ENCODE assay signal across 9 mouse cellular contexts in genomic region chr1:158362292-158363101, GRCm38 (mm10). TPM values are rescaled to one million over a fixed set of nuclear protein-coding genes. Genes with fewer than 3 reads are reported as not detected.
DNase-seq lines count a peak whose midpoint lies in the region; ATAC-seq lines count a peak whose summit lies in the region.
"Had no signal": no experiment of that assay in that cellular context is flagged by ENCODE, and none has a peak within 500 bp of the region (broad histone marks: within the 10 kb centered on the region; RNA-seq: fewer than 3 reads in every experiment).

No protein-coding gene starts in this region.

- H3K4me2 ChIP-seq in heart, embryonic 14.5 days (ENCODE audit: low read length): peak overlapping the region; percentile 68

- WGBS in heart, embryonic 14.5 days: 2% methylated on average over 34 of the region's 37 CpGs
- WGBS in forebrain, embryonic 10.5 days: under 1% methylated on average over 35 of the region's 37 CpGs

- 0 out of 2 replicates have a peak overlapping the region, but pooled peaks have one; percentile 21 for H3K9ac ChIP-seq in heart, embryonic 14.5 days (ENCODE audit: low read length)

- H3K27me3 ChIP-seq in heart, embryonic 14.5 days (ENCODE audit: control insufficient read depth, insufficient read depth, low read length): peaks cover 38% of the 10 kb centered on the region
- peaks cover 28% of the 10 kb centered on the region for H3K27me3 ChIP-seq in forebrain, embryonic 10.5 days (ENCODE audit: poor library complexity, severe bottlenecking)

- peak overlapping the region; percentile 33 to 35 for H3K4me3 ChIP-seq in heart, embryonic 14.5 days (ENCODE audit: control insufficient read depth in 1 of 2, insufficient read depth in 1 of 2, low read depth in 1 of 2, low read length in 2 of 2)
- peak overlapping the region; percentile 75 for H3K4me3 ChIP-seq in forebrain, embryonic 10.5 days

- no peaks in the 10 kb centered on the region for H3K9me3 ChIP-seq in heart, embryonic 14.5 days (ENCODE audit: control insufficient read depth, low read length)
- no peaks in the 10 kb centered on the region for H3K9me3 ChIP-seq in forebrain, embryonic 10.5 days

- ATAC-seq in heart, embryonic 14.5 days (ENCODE audit: insufficient number of reproducible peaks, insufficient read depth, low FRiP score, low read depth): no peak

- intact Hi-C loops in left cerebral cortex, postnatal 36 days (cut with DNase I): no loop called here

- H3K4me1 ChIP-seq in heart, embryonic 14.5 days (ENCODE audit: control insufficient read depth in 2 of 2, insufficient read depth in 2 of 2, low read length in 2 of 2): peaks cover 3 to 6% of the 10 kb centered on the region in 2 experiments; a peak in 3 of 4 replicates
- H3K4me1 ChIP-seq in forebrain, embryonic 10.5 days: peaks cover 37% of the 10 kb centered on the region

- no peak for DNase-seq in heart, adult 11 months
- DNase-seq in brain, adult 2 months (ENCODE audit: low read depth, low spot score): peak; percentile 75
- DNase-seq in forebrain, embryonic 10.5 days (ENCODE audit: extremely low spot score, low spot score): peak; percentile 64
- DNase-seq in left cerebral cortex, postnatal 36 days (ENCODE audit: low spot score in 2 of 2): peak; percentile 50 to 62
- peak; percentile 61 for DNase-seq in retina, embryonic 14.5 days (ENCODE audit: low spot score)
- no peak for DNase-seq in urinary bladder, postnatal 14 days (ENCODE audit: low spot score)
- DNase-seq in gastrocnemius, postnatal 10 days: no peak

- H3K36me3 ChIP-seq in heart, embryonic 14.5 days (ENCODE audit: control insufficient read depth, insufficient read depth, low read length): no peaks in the 10 kb centered on the region
- peaks cover 4% of the 10 kb centered on the region for H3K36me3 ChIP-seq in forebrain, embryonic 10.5 days (replicated peaks)
- H3K36me3 ChIP-seq: G1E had no signal

- H3K27ac ChIP-seq in heart, embryonic 14.5 days (replicated peaks in 1 of 2; ENCODE audit: control insufficient read depth in 1 of 2, insufficient read depth in 1 of 2, low read depth in 2 of 2, low read length in 2 of 2): no peak overlapping the region
- H3K27ac ChIP-seq in forebrain, embryonic 10.5 days: peak overlapping the region; percentile 96

RNA-seq across cellular contexts. Expression of gene Astn1, which starts 0.4 kb away (rescaled TPM):
- polyA plus RNA-seq in heart, embryonic 14.5 days (2014; fragmentation: Nextera tagmentation; extraction: Ambion mirVana): 1.0 and 1.1 TPM in 2 replicates
- 7.7 and 8.2 TPM in 2 replicates for polyA plus RNA-seq in forebrain, embryonic 10.5 days (2016; fragmentation: Nextera tagmentation; extraction: Ambion mirVana)
- total RNA-seq in left cerebral cortex, postnatal 36 days (2021): 100 to 1,000 TPM; 181 to 192 TPM
- total RNA-seq in gastrocnemius, postnatal 10 days (2021): 1 to 10 TPM; 1.2 TPM

RNA-seq across cellular contexts. Expression of gene Brinp2, which starts 6.4 kb away (rescaled TPM):
- 0.42 and 0.49 TPM in 2 replicates for polyA plus RNA-seq in heart, embryonic 14.5 days (2014; fragmentation: Nextera tagmentation; extraction: Ambion mirVana)
- 1.0 and 2.4 TPM in 2 replicates for polyA plus RNA-seq in forebrain, embryonic 10.5 days (2016; fragmentation: Nextera tagmentation; extraction: Ambion mirVana)
- 100 to 1,000 TPM; 119 to 123 TPM for total RNA-seq in left cerebral cortex, postnatal 36 days (2021)
- under 1 TPM; 0.31 to 0.38 TPM for total RNA-seq in gastrocnemius, postnatal 10 days (2021)
- polyA plus RNA-seq: G1E had no signal

Comparison
In these comparisons a context has a peak if more than half of its experiments do, and no peak if none do; other contexts are left out.
1. DNase-seq: peak in brain, adult 2 months (single experiment), forebrain, embryonic 10.5 days (single experiment), left cerebral cortex, postnatal 36 days (2 of 2) and retina, embryonic 14.5 days (single experiment); none in heart, adult 11 months (single experiment), urinary bladder, postnatal 14 days (single experiment) and gastrocnemius, postnatal 10 days (single experiment).
2. RNA of gene Astn1, which starts 0.4 kb away (total RNA-seq): 181 to 192 TPM in left cerebral cortex, postnatal 36 days; 1.2 TPM in gastrocnemius, postnatal 10 days; every median in the first group is over 10 times any median in the second.
3. RNA of gene Brinp2, which starts 6.4 kb away (total RNA-seq): 119 to 123 TPM in left cerebral cortex, postnatal 36 days; 0.31 to 0.38 TPM in gastrocnemius, postnatal 10 days; every median in the first group is over 10 times any median in the second.